Mouse (Mus musculus) embryonic facial prominence, embryonic 15.5 days (tissue): ENCODE measurements at regions not wholly inside any gene's neighbourhood (a gene's known extent, or its start where the extent isn't known, plus 50 kb on each side); places are given as distances from the start of the nearest gene placed in this dataset.

Experiments used
- ATAC-seq: fragments of 200-750 bp; cut with Nextera tagmentation; 2 replicates; pipeline ENCODE4 v1.8.0; 2017; ENCODE audit warnings: low read depth, moderate TSS enrichment; ENCODE audit not compliant: insufficient number of reproducible peaks, low FRiP score, low TSS enrichment
- H3K27ac ChIP-seq: fragments of 300-500 bp; sonication (generic); replicated peaks from 2 replicates; pipeline ENCODE4 v1.5.1; 2015; ENCODE audit warnings: mild to moderate bottlenecking, inconsistent platforms
- H3K27me3 ChIP-seq: fragments of 300-500 bp; sonication (generic); 2 replicates; pipeline ENCODE4 v1.6.1; 2015; ENCODE audit warnings: inconsistent platforms
- H3K36me3 ChIP-seq: fragments of 300-500 bp; sonication (generic); 2 replicates; pipeline ENCODE4 v1.6.1; 2015; ENCODE audit warnings: mild to moderate bottlenecking, inconsistent platforms
- H3K4me1 ChIP-seq: fragments of 300-500 bp; sonication (generic); 2 replicates; pipeline ENCODE4 v1.6.1; 2015; ENCODE audit warnings: inconsistent platforms
- H3K4me2 ChIP-seq: fragments of 300-500 bp; sonication (generic); replicated peaks from 2 replicates; pipeline ENCODE4 v1.6.1; 2015; ENCODE audit warnings: mild to moderate bottlenecking, inconsistent platforms
- H3K4me3 ChIP-seq: fragments of 300-500 bp; sonication (generic); replicated peaks from 2 replicates; pipeline ENCODE4 v1.5.1; 2015; ENCODE audit warnings: mild to moderate bottlenecking, inconsistent platforms
- H3K9ac ChIP-seq: fragments of 300-500 bp; sonication (generic); 2 replicates; pipeline ENCODE4 v1.6.1; 2015; ENCODE audit warnings: inconsistent platforms
- H3K9me3 ChIP-seq: fragments of 300-500 bp; sonication (generic); replicated peaks from 2 replicates; pipeline ENCODE4 v1.6.1; 2016; ENCODE audit warnings: inconsistent platforms
- WGBS: fragments of 180-500 bp; shearing (Covaris S2); methylation state at CpG from one replicate; pipeline ENCODE4 v1.1.7; 2015; 5-methylcytosine and 5-hydroxymethylcytosine counted together

- H3K4me2 ChIP-seq = peak overlapping the region; percentile 37; the same call in 1 of the 2 replicates
- 19% methylated on average over 5 of the region's 5 CpGs for WGBS
- ATAC-seq = no peak
These were observed 133.7 kb downstream of the Zfp706 start for GRCm38 (mm10) chr15:36873884-36874243.

GRCm38 (mm10) chr15:36873058-36873883 is 134.3 kb downstream of the Zfp706 start:
- Histone ChIP-seq H3K4me2 (peak overlapping the region; percentile 37), H3K4me1 (peaks cover 38% of the 10 kb centered on the region), H3K36me3 (no peaks in the 10 kb centered on the region), H3K27me3 (no peaks in the 10 kb centered on the region), H3K9ac (no peak overlapping the region), H3K27ac (peak overlapping the region; percentile 81), H3K9me3 (no peaks in the 10 kb centered on the region), H3K4me3 (no peak overlapping the region)
- ATAC-seq = peak; percentile 64
- WGBS = 7% methylated on average over 10 of the region's 10 CpGs

More at GRCm38 (mm10) chr15:36873884-36874243, 133.7 kb downstream of the Zfp706 start:
- no peaks in the 10 kb centered on the region for H3K9me3 ChIP-seq
- no peak overlapping the region for H3K9ac ChIP-seq
- no peak overlapping the region for H3K4me3 ChIP-seq
- no peaks in the 10 kb centered on the region for H3K36me3 ChIP-seq
- H3K27me3 ChIP-seq = no peaks in the 10 kb centered on the region
- peak overlapping the region; percentile 81 for H3K27ac ChIP-seq
- H3K4me1 ChIP-seq = peaks cover 41% of the 10 kb centered on the region

GRCm38 (mm10) chr15:36872566-36872965 is 135.0 kb downstream of the Zfp706 start:
- no peak overlapping the region for H3K9ac ChIP-seq
- no peaks in the 10 kb centered on the region for H3K36me3 ChIP-seq
- no peak overlapping the region for H3K27ac ChIP-seq
- no peak overlapping the region for H3K4me2 ChIP-seq
- H3K4me3 ChIP-seq = no peak overlapping the region
- H3K4me1 ChIP-seq = peaks cover 32% of the 10 kb centered on the region
- ATAC-seq = no peak
- 85% methylated on average over 2 of the region's 2 CpGs for WGBS
- H3K9me3 ChIP-seq = no peaks in the 10 kb centered on the region
- no peaks in the 10 kb centered on the region for H3K27me3 ChIP-seq

- Histone ChIP-seq H3K9me3 (no peaks in the 10 kb centered on the region), H3K36me3 (no peaks in the 10 kb centered on the region), H3K4me1 (peaks cover 24% of the 10 kb centered on the region), H3K4me3 (no peak overlapping the region), H3K4me2 (no peak overlapping the region), H3K27ac (no peak overlapping the region), H3K9ac (no peak overlapping the region), H3K27me3 (no peaks in the 10 kb centered on the region)
- 90% methylated on average over 7 of the region's 7 CpGs for WGBS
- ATAC-seq = no peak
These were observed 136.9 kb downstream of the Zfp706 start for GRCm38 (mm10) chr15:36870717-36871116.

DNA sequence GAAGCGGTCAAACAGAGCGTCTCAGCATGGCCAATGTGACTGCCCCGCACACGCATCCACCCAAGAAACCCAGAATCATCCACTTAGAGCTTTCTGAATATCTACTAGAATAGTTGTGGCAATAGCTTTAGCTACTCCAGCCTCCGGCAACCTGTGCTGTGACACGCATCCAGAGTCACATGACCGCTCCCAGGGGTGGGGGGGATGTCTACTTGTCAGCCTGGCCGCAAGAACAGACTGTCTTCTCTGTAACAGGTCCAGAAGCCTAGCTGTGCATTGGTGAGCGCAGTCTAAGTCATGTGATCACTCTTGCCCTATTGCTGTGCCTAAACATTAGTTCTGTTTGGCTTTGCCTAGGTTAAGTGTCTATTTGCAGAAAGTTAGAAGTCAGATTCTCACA is 137.5 kb downstream of the Zfp706 start:
- Histone ChIP-seq H3K27ac (no peak overlapping the region), H3K4me1 (peaks cover 24% of the 10 kb centered on the region), H3K4me3 (no peak overlapping the region), H3K9ac (no peak overlapping the region), H3K9me3 (no peaks in the 10 kb centered on the region), H3K27me3 (no peaks in the 10 kb centered on the region), H3K36me3 (no peaks in the 10 kb centered on the region), H3K4me2 (no peak overlapping the region)
- WGBS = 81% methylated on average over 9 of the region's 9 CpGs
- no peak for ATAC-seq

GRCm38 (mm10) chr15:36866088-36866487 is 141.5 kb downstream of the Zfp706 start:
- no peak for ATAC-seq
- WGBS = 30% methylated on average over 1 of the region's 1 CpGs
- no peaks in the 10 kb centered on the region for H3K4me1 ChIP-seq
- H3K9ac ChIP-seq = no peak overlapping the region
- H3K27ac ChIP-seq = no peak overlapping the region
- H3K4me3 ChIP-seq = no peak overlapping the region
- H3K9me3 ChIP-seq = no peaks in the 10 kb centered on the region
- H3K27me3 ChIP-seq = no peaks in the 10 kb centered on the region
- H3K4me2 ChIP-seq = no peak overlapping the region
- H3K36me3 ChIP-seq = no peaks in the 10 kb centered on the region

DNA sequence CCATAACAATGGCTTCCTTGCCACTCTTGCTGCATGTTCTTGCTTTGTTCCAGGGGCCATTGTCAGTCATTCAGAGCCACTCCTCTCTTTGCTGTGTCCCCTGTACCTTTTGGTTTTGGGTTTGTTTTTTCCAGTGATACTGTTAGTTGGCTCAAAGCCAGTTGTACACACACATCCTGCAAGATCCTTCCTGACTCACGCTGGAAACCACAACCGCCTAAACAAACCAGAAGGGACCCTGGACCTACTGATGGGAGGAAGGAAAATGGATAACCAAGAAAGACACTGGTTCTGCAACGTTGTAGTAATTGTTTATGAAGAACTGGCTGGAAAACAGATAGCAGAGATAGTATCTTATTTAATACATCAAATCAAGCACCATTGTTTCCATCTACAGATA is 142.2 kb downstream of the Zfp706 start:
- 48% methylated on average over 3 of the region's 3 CpGs for WGBS
- no peak overlapping the region for H3K4me3 ChIP-seq
- no peak overlapping the region for H3K27ac ChIP-seq
- H3K4me1 ChIP-seq = no peaks in the 10 kb centered on the region
- H3K27me3 ChIP-seq = no peaks in the 10 kb centered on the region
- H3K9me3 ChIP-seq = no peaks in the 10 kb centered on the region
- H3K4me2 ChIP-seq = no peak overlapping the region
- ATAC-seq = no peak
- no peak overlapping the region for H3K9ac ChIP-seq
- H3K36me3 ChIP-seq = no peaks in the 10 kb centered on the region

- Histone ChIP-seq H3K9ac (no peak overlapping the region), H3K4me3 (no peak overlapping the region), H3K27me3 (no peaks in the 10 kb centered on the region), H3K4me1 (no peaks in the 10 kb centered on the region), H3K36me3 (no peaks in the 10 kb centered on the region), H3K27ac (no peak overlapping the region), H3K4me2 (no peak overlapping the region), H3K9me3 (no peaks in the 10 kb centered on the region)
- no peak for ATAC-seq
- 29% methylated on average over 2 of the region's 2 CpGs for WGBS
These were observed 143.5 kb downstream of the Zfp706 start for GRCm38 (mm10) chr15:36864046-36864445.

- H3K4me3 ChIP-seq = no peak overlapping the region
- no peak overlapping the region for H3K27ac ChIP-seq
- H3K36me3 ChIP-seq = no peaks in the 10 kb centered on the region
- no peaks in the 10 kb centered on the region for H3K27me3 ChIP-seq
- no peak overlapping the region for H3K4me2 ChIP-seq
- peaks cover 12% of the 10 kb centered on the region for H3K4me1 ChIP-seq
- H3K9ac ChIP-seq = no peak overlapping the region
- H3K9me3 ChIP-seq = no peaks in the 10 kb centered on the region
- no peak for ATAC-seq
- WGBS = 87% methylated on average over 4 of the region's 4 CpGs
These were observed 148.9 kb downstream of the Zfp706 start for GRCm38 (mm10) chr15:36858711-36859110.

DNA sequence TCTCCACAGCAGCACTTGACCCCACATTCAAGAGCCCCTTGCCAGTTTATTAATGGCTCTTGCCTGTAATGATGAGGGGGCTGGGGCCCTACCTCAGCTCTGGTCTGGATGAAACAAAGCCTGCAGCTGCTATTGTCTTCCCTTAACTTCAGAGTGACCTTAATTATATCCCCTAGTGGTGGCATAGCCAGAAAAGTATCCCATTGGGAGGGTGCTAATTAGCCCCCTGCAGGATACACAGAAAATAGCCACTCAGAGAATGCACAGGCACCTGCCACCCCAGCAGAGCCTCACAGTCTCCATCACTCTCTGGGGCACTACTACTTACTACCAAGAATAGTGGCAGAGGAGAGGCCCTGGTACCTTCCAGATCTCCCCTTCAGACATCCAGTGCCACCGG is 150.0 kb downstream of the Zfp706 start:
- Histone ChIP-seq H3K4me1 (peaks cover 12% of the 10 kb centered on the region), H3K9me3 (no peaks in the 10 kb centered on the region), H3K27ac (no peak overlapping the region), H3K9ac (no peak overlapping the region), H3K27me3 (no peaks in the 10 kb centered on the region), H3K4me2 (no peak overlapping the region), H3K4me3 (no peak overlapping the region), H3K36me3 (no peaks in the 10 kb centered on the region)
- WGBS = 78% methylated on average over 1 of the region's 1 CpGs
- no peak for ATAC-seq

- no peak overlapping the region for H3K4me3 ChIP-seq
- no peak overlapping the region for H3K4me2 ChIP-seq
- peak overlapping the region; percentile 48; the same call in 1 of the 2 replicates for H3K27ac ChIP-seq
- no peaks in the 10 kb centered on the region for H3K9me3 ChIP-seq
- ATAC-seq = peak; percentile 39; the same call in 1 of the 2 replicates
- no peaks in the 10 kb centered on the region for H3K27me3 ChIP-seq
- H3K36me3 ChIP-seq = no peaks in the 10 kb centered on the region
- no peak overlapping the region for H3K9ac ChIP-seq
- peaks cover 12% of the 10 kb centered on the region for H3K4me1 ChIP-seq
- 53% methylated on average over 7 of the region's 7 CpGs for WGBS
These were observed 151.9 kb downstream of the Zfp706 start for GRCm38 (mm10) chr15:36855550-36856131.
